Mouse (Mus musculus) spleen, adult 2 months (tissue): Measurements from ENCODE around the gene Grin2b. TPM values are rescaled to one million over a fixed set of nuclear protein-coding genes. Genes with fewer than 3 reads are reported as not detected.
"Not testable (repeated sequence)": the region's sequence is repeated elsewhere in the genome, so short reads cannot be mapped to it uniquely, and the experiment has no call there.

Source experiments
- DNase-seq, 2 experiments: peaks; one replicate each; pipeline versions ENCODE4 v3.0.0 to v3.0.0-alpha.2; 2012 to 2021; ENCODE audit warnings: low spot score in 2 of 2, low read depth in 1 of 2
- H3K27ac ChIP-seq: fragments of 200-500 bp; 2 replicates; pipeline ENCODE4 v1.5.1; 2012; ENCODE audit warnings: low read length, inconsistent platforms; ENCODE audit not compliant: insufficient read depth
- H3K27me3 ChIP-seq: fragments of 200-500 bp; 2 replicates; pipeline ENCODE4 v1.6.1; 2012; ENCODE audit warnings: mild to moderate bottlenecking, moderate library complexity, low read length, inconsistent platforms; ENCODE audit not compliant: control insufficient read depth, insufficient read depth
- H3K36me3 ChIP-seq: fragments of 200-500 bp; 2 replicates; pipeline ENCODE4 v1.6.1; 2012; ENCODE audit warnings: mild to moderate bottlenecking, low read length, inconsistent platforms; ENCODE audit not compliant: control insufficient read depth, insufficient read depth
- H3K4me1 ChIP-seq: fragments of 200-500 bp; 2 replicates; pipeline ENCODE4 v1.6.1; 2011; ENCODE audit warnings: inconsistent platforms; ENCODE audit not compliant: control insufficient read depth, insufficient read depth, insufficient read length
- H3K4me3 ChIP-seq: fragments of 200-500 bp; 2 replicates; pipeline ENCODE4 v1.5.1; 2011; ENCODE audit warnings: mild to moderate bottlenecking, inconsistent platforms; ENCODE audit not compliant: insufficient read depth, insufficient read length; ENCODE audit errors: extremely low read depth
- CTCF ChIP-seq: fragments of 200-500 bp; IDR thresholded peaks from 2 replicates; pipeline ENCODE4 v1.5.1; 2011; ENCODE audit warnings: mild to moderate bottlenecking, inconsistent platforms; ENCODE audit not compliant: insufficient read depth, insufficient read length, insufficient replicate concordance; ENCODE audit errors: extremely low read depth
- POLR2A ChIP-seq: fragments of 200-500 bp; IDR thresholded peaks from 2 replicates; pipeline ENCODE4 v1.6.1; 2011; ENCODE audit warnings: low read depth, low read length, inconsistent platforms
- WGBS: fragments of 180-500 bp; shearing (Covaris S2); methylation state at CpG from one replicate; pipeline ENCODE4 v1.1.7; 2018; 5-methylcytosine and 5-hydroxymethylcytosine counted together
- polyA plus RNA-seq: library from polyadenylated mRNA; depleted of rRNA; stranded (reverse); fragments of >200 nt; gene quantifications from 2 replicates; pipeline ENCODE4 v1.2.3, GENCODE M21; 2012

Grin2b gene
- polyA plus RNA-seq, 1 experiment = 0.01 TPM

DNA sequence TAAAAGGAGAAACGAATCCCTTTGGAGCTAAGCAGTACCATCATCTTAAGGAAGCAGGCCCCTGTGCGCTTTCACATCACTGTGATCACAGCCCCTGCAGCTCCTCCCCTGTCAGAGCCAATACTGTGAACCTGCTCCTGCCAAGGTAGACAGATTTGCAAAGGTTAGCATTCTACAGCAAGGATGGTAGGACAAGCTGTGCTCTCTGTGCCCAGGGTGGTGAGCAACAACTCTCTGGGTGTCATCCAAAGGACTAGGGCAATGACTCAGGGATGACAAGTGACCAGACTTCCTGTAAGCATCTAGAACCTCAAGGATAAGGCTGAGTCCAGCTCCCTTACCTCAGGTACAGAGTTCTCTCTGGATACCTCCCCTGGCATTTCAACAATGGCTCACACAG, 451.6 kb downstream of the Grin2b start:
- H3K4me1 ChIP-seq = no peaks in the 10 kb centered on the region
- H3K27ac ChIP-seq = no peak overlapping the region
- no peaks in the 10 kb centered on the region for H3K27me3 ChIP-seq
- no peak overlapping the region for H3K4me3 ChIP-seq
- 89% methylated on average over 2 of the region's 2 CpGs for WGBS
- DNase-seq = no peak
- H3K36me3 ChIP-seq = no peaks in the 10 kb centered on the region
- TF ChIP-seq POLR2A (no peak), CTCF (no peak)

- no peaks in the 10 kb centered on the region for H3K36me3 ChIP-seq
- no peak for DNase-seq
- H3K4me1 ChIP-seq = no peaks in the 10 kb centered on the region
- no peaks in the 10 kb centered on the region for H3K27me3 ChIP-seq
- H3K27ac ChIP-seq = no peak overlapping the region
- TF ChIP-seq POLR2A (no peak), CTCF (no peak)
- 75% methylated on average over 4 of the region's 4 CpGs for WGBS
- no peak overlapping the region for H3K4me3 ChIP-seq
These were observed 458.4 kb downstream of the Grin2b start for GRCm38 (mm10) chr6:135714906-135715305.

DNA sequence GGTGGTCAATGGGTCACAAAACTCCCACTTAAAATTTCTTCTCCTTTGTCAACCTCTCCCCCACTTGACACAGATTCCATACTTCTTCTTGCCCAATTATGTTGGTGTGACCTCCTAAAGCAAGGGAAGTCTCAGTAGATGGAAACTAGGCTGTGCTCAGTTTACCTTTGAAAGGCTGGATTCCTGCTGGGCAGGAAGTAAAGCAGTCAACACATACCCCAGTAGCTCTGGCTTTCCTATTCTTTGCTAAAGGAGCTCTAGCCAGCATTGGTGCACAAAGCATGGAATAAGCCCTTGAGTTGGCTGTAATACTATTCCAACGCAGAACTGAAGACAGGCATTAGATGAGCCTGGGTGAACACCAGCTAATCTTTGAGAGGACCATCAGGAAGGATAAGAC, 459.1 kb downstream of the Grin2b start:
- no peaks in the 10 kb centered on the region for H3K4me1 ChIP-seq
- no peaks in the 10 kb centered on the region for H3K27me3 ChIP-seq
- no peak overlapping the region for H3K4me3 ChIP-seq
- H3K36me3 ChIP-seq = no peaks in the 10 kb centered on the region
- WGBS = 77% methylated on average over 1 of the region's 1 CpGs
- no peak for DNase-seq
- TF ChIP-seq CTCF (no peak), POLR2A (no peak)
- H3K27ac ChIP-seq = no peak overlapping the region

DNA sequence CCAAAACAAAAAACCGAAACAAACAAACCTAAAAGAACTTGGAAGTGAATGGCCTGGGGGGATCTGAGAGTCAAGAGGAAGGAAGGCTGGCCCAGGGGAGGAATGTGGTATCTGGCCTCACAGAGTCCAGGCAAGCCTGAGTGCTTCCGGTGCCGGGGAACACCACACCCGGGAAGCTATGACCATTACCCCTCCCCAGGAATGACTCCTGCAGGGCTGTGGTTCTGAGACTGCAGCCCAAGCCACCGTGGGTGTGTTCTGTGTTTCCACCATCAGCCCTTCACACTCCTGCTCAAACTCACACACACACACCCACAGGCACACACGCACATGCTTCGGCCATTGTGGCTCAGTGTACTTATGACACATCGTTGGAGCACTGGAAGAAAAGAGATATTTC, 459.6 kb downstream of the Grin2b start:
- H3K4me1 ChIP-seq = no peaks in the 10 kb centered on the region
- H3K36me3 ChIP-seq = no peaks in the 10 kb centered on the region
- no peak overlapping the region for H3K4me3 ChIP-seq
- DNase-seq = no peak
- H3K27me3 ChIP-seq = no peaks in the 10 kb centered on the region
- WGBS = 58% methylated on average over 8 of the region's 8 CpGs
- TF ChIP-seq CTCF = no peak
- TF ChIP-seq POLR2A = no peak
- H3K27ac ChIP-seq = no peak overlapping the region

GRCm38 (mm10) chr6:135706850-135707522, 466.3 kb downstream of the Grin2b start:
- not testable (repeated sequence) for H3K36me3 ChIP-seq, H3K27ac ChIP-seq, H3K4me1 ChIP-seq, H3K4me3 ChIP-seq, DNase-seq, H3K27me3 ChIP-seq
- 83% methylated on average over 6 of the region's 6 CpGs for WGBS

DNA sequence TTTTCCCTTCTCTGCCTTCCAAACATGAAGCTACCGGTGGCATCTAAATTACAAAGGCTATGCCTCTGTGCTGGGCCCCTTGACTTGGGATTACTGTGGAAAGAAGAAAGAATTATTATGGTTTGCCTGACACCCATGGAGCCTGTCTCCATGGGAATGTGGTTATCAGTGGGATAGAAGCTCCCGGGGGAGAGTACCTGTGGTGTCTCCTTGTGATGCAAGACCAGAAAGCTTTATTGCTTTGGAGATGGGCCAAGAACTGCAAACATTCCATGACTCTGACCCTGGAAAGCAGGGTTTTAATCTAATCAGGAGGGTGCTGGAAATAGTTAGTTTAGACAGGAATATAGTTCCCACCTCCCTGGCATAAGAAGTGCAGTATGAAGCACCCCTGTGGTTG, 469.7 kb downstream of the Grin2b start:
- H3K27me3 ChIP-seq = no peaks in the 10 kb centered on the region
- H3K27ac ChIP-seq = no peak overlapping the region
- no peaks in the 10 kb centered on the region for H3K4me1 ChIP-seq
- H3K36me3 ChIP-seq = no peaks in the 10 kb centered on the region
- WGBS = 85% methylated on average over 2 of the region's 2 CpGs
- DNase-seq = no peak
- H3K4me3 ChIP-seq = no peak overlapping the region
- TF ChIP-seq POLR2A = no peak

GRCm38 (mm10) chr6:135701361-135701760, 471.9 kb downstream of the Grin2b start:
- TF ChIP-seq CTCF = no peak
- TF ChIP-seq POLR2A = no peak
- no peaks in the 10 kb centered on the region for H3K27me3 ChIP-seq
- DNase-seq = no peak
- H3K4me3 ChIP-seq = no peak overlapping the region
- H3K4me1 ChIP-seq = no peaks in the 10 kb centered on the region
- H3K36me3 ChIP-seq = no peaks in the 10 kb centered on the region
- H3K27ac ChIP-seq = no peak overlapping the region
- WGBS = 90% methylated on average over 3 of the region's 3 CpGs
